Comparison of ENCODE assay signal across 10 mouse cellular contexts in genomic region chr1:74302835-74303234, GRCm38 (mm10). TPM values are rescaled to one million over a fixed set of nuclear protein-coding genes. Genes with fewer than 3 reads are reported as not detected.
DNase-seq lines count a peak whose midpoint lies in the region; ATAC-seq and TF ChIP-seq lines count a peak whose summit lies in the region.
"Had no signal": no experiment of that assay in that cellular context is flagged by ENCODE, and none has a peak within 500 bp of the region (broad histone marks: within the 10 kb centered on the region; RNA-seq: fewer than 3 reads in every experiment).

No protein-coding gene starts in this region.

- H3K4me2 ChIP-seq in hindbrain, postnatal 0 days (ENCODE audit: low read depth, low read length) = peak overlapping the region; percentile 64; the same call in 1 of the 2 replicates
- peak overlapping the region; percentile 83 for H3K4me2 ChIP-seq in limb, embryonic 13.5 days (replicated peaks)

- no peaks in the 10 kb centered on the region for H3K36me3 ChIP-seq in hindbrain, postnatal 0 days (ENCODE audit: insufficient read depth, low read length)
- no peaks in the 10 kb centered on the region for H3K36me3 ChIP-seq in hindbrain, embryonic 10.5 days
- no peaks in the 10 kb centered on the region; the same call in 1 of the 2 replicates for H3K36me3 ChIP-seq in limb, embryonic 13.5 days
- H3K36me3 ChIP-seq: forebrain, embryonic 15.5 days had no signal

- H3K4me1 ChIP-seq in hindbrain, postnatal 0 days (ENCODE audit: insufficient read depth, low read length) = peaks cover 8% of the 10 kb centered on the region; the same call in 1 of the 2 replicates
- peaks cover 17% of the 10 kb centered on the region for H3K4me1 ChIP-seq in hindbrain, embryonic 10.5 days (replicated peaks)
- peaks cover 22% of the 10 kb centered on the region for H3K4me1 ChIP-seq in limb, embryonic 13.5 days

- no peak overlapping the region for H3K9ac ChIP-seq in hindbrain, postnatal 0 days (replicated peaks; ENCODE audit: low read length)
- peak overlapping the region; percentile 39; the same call in 1 of the 2 replicates for H3K9ac ChIP-seq in limb, embryonic 13.5 days

- no peaks in the 10 kb centered on the region for H3K9me3 ChIP-seq in hindbrain, postnatal 0 days (ENCODE audit: low read length)
- H3K9me3 ChIP-seq in hindbrain, embryonic 10.5 days = no peaks in the 10 kb centered on the region
- H3K9me3 ChIP-seq in limb, embryonic 13.5 days = no peaks in the 10 kb centered on the region
- H3K9me3 ChIP-seq: forebrain, embryonic 15.5 days had no signal

- H3K27ac ChIP-seq in hindbrain, postnatal 0 days = no peak overlapping the region
- H3K27ac ChIP-seq in hindbrain, embryonic 10.5 days = no peak overlapping the region
- peak overlapping the region; percentile 15; the same call in 1 of the 2 replicates for H3K27ac ChIP-seq in limb, embryonic 13.5 days
- H3K27ac ChIP-seq: forebrain, embryonic 15.5 days had no signal

- H3K27me3 ChIP-seq in hindbrain, postnatal 0 days (ENCODE audit: insufficient read depth, low read length) = no peaks in the 10 kb centered on the region
- peaks cover 14% of the 10 kb centered on the region; the same call in 1 of the 2 replicates for H3K27me3 ChIP-seq in hindbrain, embryonic 10.5 days (ENCODE audit: insufficient read depth, poor library complexity, severe bottlenecking)
- H3K27me3 ChIP-seq in limb, embryonic 13.5 days = no peaks in the 10 kb centered on the region

- TF ChIP-seq CTCF in hindbrain, postnatal 0 days (IDR thresholded peaks at IDR 0.05; ENCODE audit: low read depth) = no peak

- no peak for ATAC-seq in hindbrain, postnatal 0 days
- ATAC-seq in limb, embryonic 13.5 days (ENCODE audit: low FRiP score, low read depth) = no peak

- no peak overlapping the region for H3K4me3 ChIP-seq in hindbrain, postnatal 0 days (ENCODE audit: low read length)
- H3K4me3 ChIP-seq in hindbrain, embryonic 10.5 days = no peak overlapping the region
- peak overlapping the region; percentile 76 for H3K4me3 ChIP-seq in limb, embryonic 13.5 days

- DNase-seq in hindbrain, postnatal 0 days (ENCODE audit: low spot score) = no peak
- DNase-seq in hindbrain, embryonic 10.5 days (ENCODE audit: low spot score) = no peak
- DNase-seq in urinary bladder, postnatal 14 days (ENCODE audit: low spot score) = peak; percentile 2
- no peak for DNase-seq in urinary bladder, postnatal 36 days (ENCODE audit: low spot score in 2 of 2)
- no peak for DNase-seq in yolk sac, embryonic 10.5 days (ENCODE audit: low spot score)
- DNase-seq in spleen, postnatal 4 days (ENCODE audit: low spot score in 2 of 2) = no peak
- no peak for DNase-seq in adrenal gland, adult 18-20 months (ENCODE audit: low spot score in 2 of 2)

- WGBS in hindbrain, postnatal 0 days = 76% methylated on average over 2 of the region's 2 CpGs
- 73% methylated on average over 2 of the region's 2 CpGs for WGBS in hindbrain, embryonic 10.5 days
- 74% methylated on average over 2 of the region's 2 CpGs for WGBS in limb, embryonic 13.5 days

RNA-seq across cellular contexts. Expression of gene Tmbim1, which starts 2.6 kb away (rescaled TPM):
- total RNA-seq in hindbrain, postnatal 0 days (2014; rRNA removed) = 16.4 and 17.5 TPM in 2 replicates
- polyA plus RNA-seq in hindbrain, postnatal 0 days (2015; fragmentation: Nextera tagmentation; extraction: Ambion mirVana) = 14.8 and 16.5 TPM in 2 replicates
- 11.6 and 12.6 TPM in 2 replicates for polyA plus RNA-seq in hindbrain, embryonic 10.5 days (2016; fragmentation: Nextera tagmentation; extraction: Ambion mirVana)
- 30.6 and 31.7 TPM in 2 replicates for polyA plus RNA-seq in limb, embryonic 13.5 days (2015; fragmentation: Nextera tagmentation; extraction: Ambion mirVana)
- total RNA-seq in adrenal gland, adult 18-20 months (2021) = 100 to 1,000 TPM; 106 to 113 TPM

RNA-seq across cellular contexts. Expression of gene Pnkd, which starts 18.1 kb away (rescaled TPM):
- total RNA-seq in hindbrain, postnatal 0 days (2014; rRNA removed) = 102 and 113 TPM in 2 replicates
- 143 TPM in 2 replicates for polyA plus RNA-seq in hindbrain, postnatal 0 days (2015; fragmentation: Nextera tagmentation; extraction: Ambion mirVana)
- 111 and 120 TPM in 2 replicates for polyA plus RNA-seq in hindbrain, embryonic 10.5 days (2016; fragmentation: Nextera tagmentation; extraction: Ambion mirVana)
- 108 and 112 TPM in 2 replicates for polyA plus RNA-seq in limb, embryonic 13.5 days (2015; fragmentation: Nextera tagmentation; extraction: Ambion mirVana)
- total RNA-seq in adrenal gland, adult 18-20 months (2021) = 10 to 100 TPM; 68.2 to 83.0 TPM

RNA-seq across cellular contexts. Expression of gene Aamp, which starts 18.3 kb away (rescaled TPM):
- total RNA-seq in hindbrain, postnatal 0 days (2014; rRNA removed) = 131 and 161 TPM in 2 replicates
- 212 and 219 TPM in 2 replicates for polyA plus RNA-seq in hindbrain, postnatal 0 days (2015; fragmentation: Nextera tagmentation; extraction: Ambion mirVana)
- 238 and 248 TPM in 2 replicates for polyA plus RNA-seq in hindbrain, embryonic 10.5 days (2016; fragmentation: Nextera tagmentation; extraction: Ambion mirVana)
- polyA plus RNA-seq in limb, embryonic 13.5 days (2015; fragmentation: Nextera tagmentation; extraction: Ambion mirVana) = 220 and 232 TPM in 2 replicates
- total RNA-seq in adrenal gland, adult 18-20 months (2021) = 100 to 1,000 TPM; 158 to 197 TPM

RNA-seq across cellular contexts. Expression of gene Gpbar1, which starts 24.5 kb away (rescaled TPM):
- total RNA-seq in hindbrain, postnatal 0 days (2014; rRNA removed) = not detected in 2 replicates
- 0.16 TPM in 1 of 2 replicates, not detected in the other for polyA plus RNA-seq in hindbrain, postnatal 0 days (2015; fragmentation: Nextera tagmentation; extraction: Ambion mirVana)
- polyA plus RNA-seq in hindbrain, embryonic 10.5 days (2016; fragmentation: Nextera tagmentation; extraction: Ambion mirVana) = 0.15 and 0.24 TPM in 2 replicates
- 0.18 and 0.31 TPM in 2 replicates for polyA plus RNA-seq in limb, embryonic 13.5 days (2015; fragmentation: Nextera tagmentation; extraction: Ambion mirVana)
- not detected for total RNA-seq in adrenal gland, adult 18-20 months (2021)
- total RNA-seq: layer of hippocampus, postnatal 10 days had no signal
- polyA plus RNA-seq: forebrain, embryonic 15.5 days had no signal

RNA-seq across cellular contexts. Expression of gene Catip, which starts 59.1 kb away (rescaled TPM):
- total RNA-seq in hindbrain, postnatal 0 days (2014; rRNA removed) = 0.75 and 1.9 TPM in 2 replicates
- 1.8 and 2.6 TPM in 2 replicates for polyA plus RNA-seq in hindbrain, postnatal 0 days (2015; fragmentation: Nextera tagmentation; extraction: Ambion mirVana)
- polyA plus RNA-seq in hindbrain, embryonic 10.5 days (2016; fragmentation: Nextera tagmentation; extraction: Ambion mirVana) = 0.37 and 1.4 TPM in 2 replicates
- 1.2 and 1.5 TPM in 2 replicates for polyA plus RNA-seq in limb, embryonic 13.5 days (2015; fragmentation: Nextera tagmentation; extraction: Ambion mirVana)
- total RNA-seq in adrenal gland, adult 18-20 months (2021) = under 1 TPM; 0.33 to 0.35 TPM
